Mouse (Mus musculus) thymus, adult 2 months (tissue): ENCODE measurements around the gene Tmed9. TPM values are rescaled to one million over a fixed set of nuclear protein-coding genes. Genes with fewer than 3 reads are reported as not detected.
"Not testable (repeated sequence)": the region's sequence is repeated elsewhere in the genome, so short reads cannot be mapped to it uniquely, and the experiment has no call there.

Source experiments
- DNase-seq: peaks from one replicate; pipeline ENCODE4 v3.0.0; 2021
- H3K27ac ChIP-seq: fragments of 200-500 bp; 2 replicates; pipeline ENCODE4 v1.5.1; 2012; ENCODE audit warnings: low read length, control low read depth; ENCODE audit not compliant: control insufficient read depth, insufficient read depth
- H3K27me3 ChIP-seq: fragments of 200-500 bp; 2 replicates; pipeline ENCODE4 v1.6.1; 2012; ENCODE audit warnings: mild to moderate bottlenecking, low read length, moderate library complexity, mixed read lengths; ENCODE audit not compliant: control insufficient read depth, insufficient read depth
- H3K36me3 ChIP-seq: fragments of 200-500 bp; 2 replicates; pipeline ENCODE4 v1.6.1; 2012; ENCODE audit warnings: mild to moderate bottlenecking, low read length, moderate library complexity; ENCODE audit not compliant: control insufficient read depth, insufficient read depth
- H3K4me1 ChIP-seq: fragments of 200-500 bp; replicated peaks from 2 replicates; pipeline ENCODE4 v1.6.1; 2012; ENCODE audit warnings: low read length; ENCODE audit not compliant: control insufficient read depth, insufficient read depth
- H3K4me3 ChIP-seq: fragments of 200-500 bp; 2 replicates; pipeline ENCODE4 v1.5.1; 2012; ENCODE audit warnings: mild to moderate bottlenecking, low read length, control low read depth, moderate library complexity; ENCODE audit not compliant: control insufficient read depth, insufficient read depth
- CTCF ChIP-seq: fragments of 200-500 bp; IDR thresholded peaks from 2 replicates; pipeline ENCODE4 v1.5.1; 2012; ENCODE audit warnings: mild to moderate bottlenecking, control low read depth, low read length, moderate library complexity, borderline replicate concordance; ENCODE audit not compliant: control insufficient read depth, poor library complexity, insufficient read depth; ENCODE audit errors: extremely low read depth
- POLR2A ChIP-seq: fragments of 200-500 bp; IDR thresholded peaks from 2 replicates; pipeline ENCODE4 v1.6.1; 2012; ENCODE audit warnings: mild to moderate bottlenecking, low read length, control low read depth, moderate library complexity; ENCODE audit not compliant: control insufficient read depth, poor library complexity, insufficient read depth; ENCODE audit errors: extremely low read depth
- WGBS: fragments of 180-500 bp; shearing (Covaris S2); methylation state at CpG from one replicate; pipeline ENCODE4 v1.1.7; 2018; 5-methylcytosine and 5-hydroxymethylcytosine counted together
- polyA plus RNA-seq: library from polyadenylated mRNA; depleted of rRNA; stranded (reverse); fragments of >200 nt; gene quantifications from 2 replicates; pipeline ENCODE4 v1.2.3, GENCODE M21; 2012

The Tmed9 gene
- polyA plus RNA-seq, 1 experiment, result 73.4 TPM

- DNase-seq, result no peak
- H3K36me3 ChIP-seq, result peaks cover 10% of the 10 kb centered on the region; the same call in 1 of the 2 replicates
These were observed 6.5 kb upstream of the Tmed9 start for GRCm38 (mm10) chr13:55567001-55567400.

DNA sequence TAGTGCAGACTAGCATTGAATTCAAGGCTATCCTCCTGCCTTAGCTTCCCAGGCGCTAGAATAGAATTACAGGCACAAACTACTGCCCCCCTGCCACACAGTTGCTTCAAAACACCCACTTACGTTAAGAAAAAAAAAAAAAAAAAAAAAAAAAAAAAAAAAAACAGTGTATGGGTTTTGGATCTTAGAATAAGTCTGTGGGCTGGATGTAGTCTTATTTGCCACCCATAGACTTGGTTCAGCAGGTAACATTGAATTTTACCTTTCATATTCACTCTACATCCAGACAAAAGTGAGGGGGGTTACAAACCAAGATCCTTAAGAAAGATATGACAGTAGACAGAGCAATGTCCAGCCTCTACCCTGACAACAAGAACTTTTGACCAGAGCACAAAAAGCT is 5.6 kb upstream of the Tmed9 start:
- Histone ChIP-seq H3K4me3 (no peak overlapping the region), H3K4me1 (peaks cover 12% of the 10 kb centered on the region), H3K27ac (no peak overlapping the region), H3K36me3 (peaks cover 10% of the 10 kb centered on the region; the same call in 1 of the 2 replicates), H3K27me3 (no peaks in the 10 kb centered on the region)
- TF ChIP-seq POLR2A, result no peak
- TF ChIP-seq CTCF, result no peak
- no peak for DNase-seq
- WGBS, result 95% methylated on average over 2 of the region's 2 CpGs

More at GRCm38 (mm10) chr13:55567001-55567400, 6.5 kb upstream of the Tmed9 start:
- Histone ChIP-seq H3K4me1 (peaks cover 10% of the 10 kb centered on the region), H3K4me3 (no peak overlapping the region), H3K27ac (no peak overlapping the region), H3K27me3 (no peaks in the 10 kb centered on the region)
- WGBS, result 97% methylated on average over 6 of the region's 6 CpGs
- TF ChIP-seq CTCF (no peak), POLR2A (no peak)

- peaks cover 10% of the 10 kb centered on the region; the same call in 1 of the 2 replicates for H3K36me3 ChIP-seq
- peaks cover 12% of the 10 kb centered on the region for H3K4me1 ChIP-seq
- not testable (repeated sequence) for H3K27me3 ChIP-seq, H3K27ac ChIP-seq, DNase-seq, H3K4me3 ChIP-seq
- over 99% methylated on average over 4 of the region's 4 CpGs for WGBS
These were observed 5.0 kb upstream of the Tmed9 start for GRCm38 (mm10) chr13:55568524-55568923.

DNA sequence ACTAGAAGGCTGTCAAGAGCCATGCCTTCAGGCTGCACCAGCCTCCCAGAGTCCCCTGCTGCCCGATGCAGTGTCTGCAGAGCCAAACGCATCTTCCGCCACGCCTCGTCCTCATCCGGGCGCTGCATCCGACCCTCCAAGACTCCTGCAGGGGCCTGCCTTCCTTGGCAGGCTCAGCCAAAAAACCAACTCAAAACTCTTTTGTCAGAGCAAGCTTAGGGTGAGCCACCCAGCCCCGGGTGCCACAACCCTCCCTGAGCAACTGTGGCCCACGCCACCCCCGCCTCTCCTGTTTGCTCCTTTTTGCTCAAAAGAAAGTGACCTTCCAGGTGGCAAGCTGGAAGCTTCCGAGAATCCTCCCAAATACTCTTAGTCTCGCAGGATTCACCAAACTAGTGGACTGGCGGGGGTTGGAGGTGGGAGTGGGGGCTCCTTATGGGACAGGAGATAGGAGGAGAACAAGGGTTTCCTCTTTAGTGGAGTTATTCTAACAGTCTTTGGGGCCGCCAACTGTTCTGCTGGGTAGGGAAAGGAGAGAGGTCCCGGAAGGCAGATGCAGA is 3.7 kb upstream of the Tmed9 start:
- no peak for TF ChIP-seq CTCF
- 0 out of 2 replicates have a peak, but pooled peaks have one; percentile 9 for TF ChIP-seq POLR2A
- peaks cover 12% of the 10 kb centered on the region for H3K4me1 ChIP-seq
- peak; percentile 53 for DNase-seq
- H3K4me3 ChIP-seq, result peak overlapping the region; percentile 64
- H3K36me3 ChIP-seq, result peaks cover 4% of the 10 kb centered on the region; the same call in 1 of the 2 replicates
- 21% methylated on average over 16 of the region's 16 CpGs for WGBS
- H3K27ac ChIP-seq, result peak overlapping the region; percentile 86
- H3K27me3 ChIP-seq, result no peaks in the 10 kb centered on the region

DNA sequence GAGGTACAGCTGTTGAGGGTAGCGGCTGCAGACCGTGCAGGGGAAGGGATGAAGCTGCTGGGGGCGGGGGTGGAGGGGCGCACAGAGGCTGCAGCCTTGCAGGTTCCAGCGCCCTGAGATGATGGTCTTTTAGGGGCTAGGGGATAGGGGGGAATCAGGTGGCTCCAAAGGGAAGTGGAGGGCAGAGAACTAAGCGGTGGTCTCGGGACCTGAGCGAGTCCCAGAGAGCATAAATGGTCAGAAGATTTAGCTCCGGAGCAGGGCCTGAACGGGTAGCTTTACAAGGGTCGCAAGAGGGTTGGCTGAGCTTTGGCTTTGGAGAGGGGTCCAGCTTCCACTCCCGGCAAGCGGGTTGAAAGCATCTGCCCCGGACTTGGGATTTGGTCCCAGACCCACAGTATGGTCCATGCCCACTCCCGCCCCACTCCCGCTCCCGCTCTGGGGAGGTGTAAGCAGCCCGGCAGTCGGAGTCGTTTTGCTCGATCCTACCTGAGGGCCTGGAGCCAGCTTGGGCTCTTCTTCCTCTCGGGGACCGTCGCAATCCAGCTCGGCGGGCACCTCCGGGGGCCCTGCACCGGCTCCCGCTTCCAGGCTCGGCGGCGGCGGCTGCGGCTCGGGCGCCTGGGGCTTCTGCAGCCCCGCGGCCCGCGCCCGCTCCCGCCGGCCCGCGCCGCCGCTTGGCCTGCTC is 3.1 kb upstream of the Tmed9 start:
- TF ChIP-seq CTCF (no peak), POLR2A (no peak)
- 4% methylated on average over 47 of the region's 47 CpGs for WGBS
- Histone ChIP-seq H3K4me3 (peak overlapping the region; percentile 64), H3K4me1 (peaks cover 12% of the 10 kb centered on the region), H3K36me3 (peaks cover 4% of the 10 kb centered on the region; the same call in 1 of the 2 replicates), H3K27ac (peak overlapping the region; percentile 86), H3K27me3 (no peaks in the 10 kb centered on the region)
- DNase-seq, result peak; percentile 46

- H3K4me1 ChIP-seq, result peaks cover 14% of the 10 kb centered on the region
- no peaks in the 10 kb centered on the region for H3K27me3 ChIP-seq
- peak within 1 kb of the TSS; percentile 69 for H3K4me3 ChIP-seq
- H3K36me3 ChIP-seq, result peaks cover 4% of the 10 kb centered on the region; the same call in 1 of the 2 replicates
- H3K27ac ChIP-seq, result peak within 1 kb of the TSS; percentile 86
- WGBS, result 9% methylated on average over 41 of the region's 47 CpGs
- peak; percentile 94 for DNase-seq
- peak; percentile 42; the same call in 1 of the 2 replicates for TF ChIP-seq POLR2A
- no peak for TF ChIP-seq CTCF
These were observed 2.3 kb upstream of the Tmed9 start, which contains the start of gene Fam193b for GRCm38 (mm10) chr13:55571027-55571751. TSS of gene Fam193b (minus strand) at chr13:55571120.
